Mouse (Mus musculus): ENCODE measurements around the gene Slc27a2.

DNA sequence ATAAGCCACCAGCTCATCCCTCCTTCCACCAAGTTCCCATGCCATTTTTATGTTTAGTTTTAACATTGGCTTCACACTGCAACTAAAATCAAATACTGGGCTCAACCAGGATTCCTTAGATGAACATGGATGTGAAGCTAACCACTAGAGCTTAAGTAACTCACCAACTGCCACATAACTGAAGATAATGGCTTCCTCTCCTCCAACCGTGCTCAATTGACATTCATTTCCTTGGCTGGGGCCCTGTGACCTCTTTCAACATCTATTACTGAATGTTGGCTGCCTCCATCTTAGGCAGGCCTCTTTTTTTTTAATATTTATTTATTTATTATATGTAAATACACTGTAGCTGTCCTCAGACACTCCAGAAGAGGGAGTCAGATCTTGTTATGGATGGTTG is 44.0 kb upstream of the Slc27a2 start:
- TF ChIP-seq CTCF (conservative IDR thresholded peaks at IDR 0.05; ENCODE audit: low read length) (no peak), POU5F1 (IDR thresholded peaks at IDR 0.05; ENCODE audit: borderline replicate concordance, low read length) (no peak)
